Mouse (Mus musculus): ENCODE data around the gene Clec11a. TPM values are rescaled to one million over a fixed set of nuclear protein-coding genes. Genes with fewer than 3 reads are reported as not detected.
A peak's percentile ranks its signal among the peaks of the same experiment; 100 is the strongest.

Gene Clec11a
- polyA plus RNA-seq, 1 experiment from 2014 or later = 3.6 TPM

DNA sequence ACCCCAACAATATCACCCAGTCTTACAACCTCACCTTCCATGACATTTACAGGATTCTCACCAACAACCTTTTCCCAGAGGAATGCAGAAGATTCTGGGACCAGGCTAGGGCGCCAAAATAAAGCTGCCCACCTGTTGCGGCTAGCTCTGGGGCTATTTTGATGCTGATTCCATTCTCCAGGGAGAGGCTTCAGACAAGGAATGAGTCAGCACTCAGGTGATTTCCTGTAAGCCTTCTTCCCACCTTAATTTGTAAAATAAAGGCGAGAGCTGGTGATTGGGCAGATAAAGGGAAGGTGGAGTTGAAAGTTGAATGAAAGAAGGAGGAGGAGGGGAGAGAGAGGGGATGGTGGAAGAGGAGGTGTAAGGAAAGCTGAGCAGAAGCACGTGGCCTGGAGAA, 15.3 kb downstream of the Clec11a start:
- Histone ChIP-seq H3K36me3 (ENCODE audit: control insufficient read depth, insufficient read depth, low read length) (no peaks in the 10 kb centered on the region), H3K27me3 (replicated peaks; ENCODE audit: control insufficient read depth, insufficient read depth, low read length) (peaks cover 3% of the 10 kb centered on the region; the same call in 1 of the 2 replicates), H3K4me3 (ENCODE audit: low read length) (no peak overlapping the region), H3K4me2 (ENCODE audit: low read length) (no peak overlapping the region), H3K9ac (ENCODE audit: low read depth, low read length) (no peak overlapping the region), H3K27ac (ENCODE audit: low read depth, low read length) (no peak overlapping the region), H3K4me1 (ENCODE audit: control insufficient read depth, insufficient read depth, low read depth, low read length) (no peaks in the 10 kb centered on the region), H3K9me3 (ENCODE audit: control insufficient read depth, low read length) (peaks cover 8% of the 10 kb centered on the region)
- no peak for ATAC-seq
- 47% methylated on average over 4 of the region's 4 CpGs for WGBS

- H3K27ac ChIP-seq (ENCODE audit: low read depth, low read length) = no peak overlapping the region
- no peak overlapping the region for H3K9ac ChIP-seq (ENCODE audit: low read depth, low read length)
- ATAC-seq = no peak
- WGBS = 78% methylated on average over 4 of the region's 4 CpGs
- H3K4me1 ChIP-seq (ENCODE audit: control insufficient read depth, insufficient read depth, low read depth, low read length) = no peaks in the 10 kb centered on the region
- H3K9me3 ChIP-seq (ENCODE audit: control insufficient read depth, low read length) = peaks cover 8% of the 10 kb centered on the region
- H3K36me3 ChIP-seq (ENCODE audit: control insufficient read depth, insufficient read depth, low read length) = no peaks in the 10 kb centered on the region
- H3K4me3 ChIP-seq (ENCODE audit: low read length) = no peak overlapping the region
- H3K4me2 ChIP-seq (ENCODE audit: low read length) = no peak overlapping the region
- H3K27me3 ChIP-seq (replicated peaks; ENCODE audit: control insufficient read depth, insufficient read depth, low read length) = peaks cover 3% of the 10 kb centered on the region; the same call in 1 of the 2 replicates
Measured at GRCm38 (mm10) chr7:44290986-44291385, 15.7 kb downstream of the Clec11a start.

GRCm38 (mm10) chr7:44287760-44288159, 18.9 kb downstream of the Clec11a start:
- Histone ChIP-seq H3K27me3 (replicated peaks; ENCODE audit: control insufficient read depth, insufficient read depth, low read length) (no peaks in the 10 kb centered on the region), H3K36me3 (ENCODE audit: control insufficient read depth, insufficient read depth, low read length) (no peaks in the 10 kb centered on the region), H3K9ac (ENCODE audit: low read depth, low read length) (no peak overlapping the region), H3K9me3 (ENCODE audit: control insufficient read depth, low read length) (peaks cover 8% of the 10 kb centered on the region), H3K4me2 (ENCODE audit: low read length) (no peak overlapping the region), H3K4me1 (ENCODE audit: control insufficient read depth, insufficient read depth, low read depth, low read length) (no peaks in the 10 kb centered on the region), H3K4me3 (ENCODE audit: low read length) (no peak overlapping the region), H3K27ac (ENCODE audit: low read depth, low read length) (no peak overlapping the region)
- no peak for ATAC-seq
- WGBS = 78% methylated on average over 7 of the region's 7 CpGs

DNA sequence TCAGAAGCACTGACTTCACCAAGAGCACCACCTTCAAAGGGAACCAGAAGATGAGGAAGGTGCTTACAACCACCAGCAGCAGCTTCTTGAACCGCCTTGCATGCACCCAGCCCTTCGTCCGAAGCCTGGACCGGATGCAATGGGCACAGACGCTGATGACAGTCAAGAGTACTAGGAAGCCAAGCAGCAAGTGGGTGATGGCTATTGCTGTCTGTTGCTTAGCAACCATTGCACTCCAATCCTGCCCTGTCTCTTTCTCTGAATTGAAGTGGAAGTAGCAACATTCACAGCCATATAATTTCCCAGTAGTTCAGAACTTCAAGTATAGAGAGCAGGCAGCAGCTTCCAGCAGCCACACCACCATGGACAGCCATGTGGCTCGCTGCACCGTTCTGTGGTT, 25.1 kb downstream of the Clec11a start:
- H3K4me2 ChIP-seq (ENCODE audit: low read length) = no peak overlapping the region
- no peak overlapping the region for H3K4me3 ChIP-seq (ENCODE audit: low read length)
- ATAC-seq = peak; percentile 65
- no peak overlapping the region for H3K27ac ChIP-seq (ENCODE audit: low read depth, low read length)
- whole genome bisulfite sequencing = 70% methylated on average over 7 of the region's 7 CpGs
- H3K36me3 ChIP-seq (ENCODE audit: control insufficient read depth, insufficient read depth, low read length) = no peaks in the 10 kb centered on the region
- no peaks in the 10 kb centered on the region for H3K4me1 ChIP-seq (ENCODE audit: control insufficient read depth, insufficient read depth, low read depth, low read length)
- no peaks in the 10 kb centered on the region for H3K27me3 ChIP-seq (replicated peaks; ENCODE audit: control insufficient read depth, insufficient read depth, low read length)
- no peak overlapping the region for H3K9ac ChIP-seq (ENCODE audit: low read depth, low read length)
- peaks cover 1% of the 10 kb centered on the region; the same call in 1 of the 2 replicates for H3K9me3 ChIP-seq (ENCODE audit: control insufficient read depth, low read length)

GRCm38 (mm10) chr7:44280959-44281358, 25.7 kb downstream of the Clec11a start:
- H3K9ac ChIP-seq (ENCODE audit: low read depth, low read length) = no peak overlapping the region
- H3K27ac ChIP-seq (ENCODE audit: low read depth, low read length) = no peak overlapping the region
- no peak overlapping the region for H3K4me2 ChIP-seq (ENCODE audit: low read length)
- H3K4me3 ChIP-seq (ENCODE audit: low read length) = no peak overlapping the region
- WGBS = 76% methylated on average over 1 of the region's 1 CpGs
- no peaks in the 10 kb centered on the region for H3K4me1 ChIP-seq (ENCODE audit: control insufficient read depth, insufficient read depth, low read depth, low read length)
- H3K9me3 ChIP-seq (ENCODE audit: control insufficient read depth, low read length) = no peaks in the 10 kb centered on the region
- H3K27me3 ChIP-seq (replicated peaks; ENCODE audit: control insufficient read depth, insufficient read depth, low read length) = no peaks in the 10 kb centered on the region
- no peaks in the 10 kb centered on the region for H3K36me3 ChIP-seq (ENCODE audit: control insufficient read depth, insufficient read depth, low read length)
- ATAC-seq = peak; percentile 63; the same call in 1 of the 2 replicates

- Histone ChIP-seq H3K27ac (ENCODE audit: low read depth, low read length) (no peak overlapping the region), H3K27me3 (replicated peaks; ENCODE audit: control insufficient read depth, insufficient read depth, low read length) (peaks cover 3% of the 10 kb centered on the region; the same call in 1 of the 2 replicates), H3K9ac (ENCODE audit: low read depth, low read length) (no peak overlapping the region), H3K4me3 (ENCODE audit: low read length) (no peak overlapping the region), H3K36me3 (ENCODE audit: control insufficient read depth, insufficient read depth, low read length) (no peaks in the 10 kb centered on the region), H3K4me1 (ENCODE audit: control insufficient read depth, insufficient read depth, low read depth, low read length) (no peaks in the 10 kb centered on the region), H3K4me2 (ENCODE audit: low read length) (no peak overlapping the region), H3K9me3 (ENCODE audit: control insufficient read depth, low read length) (no peaks in the 10 kb centered on the region)
- WGBS = 33% methylated on average over 2 of the region's 2 CpGs
- no peak for ATAC-seq
Measured at GRCm38 (mm10) chr7:44277250-44277622, 29.5 kb downstream of the Clec11a start.

GRCm38 (mm10) chr7:44276461-44277249, 30.0 kb downstream of the Clec11a start:
- H3K4me1 ChIP-seq (ENCODE audit: control insufficient read depth, insufficient read depth, low read depth, low read length) = no peaks in the 10 kb centered on the region
- H3K4me3 ChIP-seq (ENCODE audit: low read length) = no peak overlapping the region
- ATAC-seq = no peak
- H3K4me2 ChIP-seq (ENCODE audit: low read length) = no peak overlapping the region
- WGBS = 71% methylated on average over 9 of the region's 10 CpGs
- no peaks in the 10 kb centered on the region for H3K36me3 ChIP-seq (ENCODE audit: control insufficient read depth, insufficient read depth, low read length)
- no peak overlapping the region for H3K9ac ChIP-seq (ENCODE audit: low read depth, low read length)
- H3K27me3 ChIP-seq (replicated peaks; ENCODE audit: control insufficient read depth, insufficient read depth, low read length) = peaks cover 3% of the 10 kb centered on the region; the same call in 1 of the 2 replicates
- no peak overlapping the region for H3K27ac ChIP-seq (ENCODE audit: low read depth, low read length)
- no peaks in the 10 kb centered on the region for H3K9me3 ChIP-seq (ENCODE audit: control insufficient read depth, low read length)

- H3K4me1 ChIP-seq (ENCODE audit: control insufficient read depth, insufficient read depth, low read depth, low read length) = no peaks in the 10 kb centered on the region
Measured at GRCm38 (mm10) chr7:44275546-44275945, 31.2 kb downstream of the Clec11a start.

GRCm38 (mm10) chr7:44274096-44274495, 32.6 kb downstream of the Clec11a start:
- WGBS = 41% methylated on average over 11 of the region's 11 CpGs

More at GRCm38 (mm10) chr7:44275546-44275945, 31.2 kb downstream of the Clec11a start:
- Histone ChIP-seq H3K9ac (ENCODE audit: low read depth, low read length) (no peak overlapping the region), H3K9me3 (ENCODE audit: control insufficient read depth, low read length) (no peaks in the 10 kb centered on the region), H3K27ac (ENCODE audit: low read depth, low read length) (no peak overlapping the region), H3K4me3 (ENCODE audit: low read length) (no peak overlapping the region), H3K27me3 (replicated peaks; ENCODE audit: control insufficient read depth, insufficient read depth, low read length) (peaks cover 3% of the 10 kb centered on the region; the same call in 1 of the 2 replicates), H3K4me2 (ENCODE audit: low read length) (no peak overlapping the region), H3K36me3 (ENCODE audit: control insufficient read depth, insufficient read depth, low read length) (no peaks in the 10 kb centered on the region)
- 76% methylated on average over 3 of the region's 3 CpGs for WGBS
- ATAC-seq = no peak

More at GRCm38 (mm10) chr7:44274096-44274495, 32.6 kb downstream of the Clec11a start:
- no peak overlapping the region for H3K4me2 ChIP-seq (ENCODE audit: low read length)
- no peaks in the 10 kb centered on the region for H3K4me1 ChIP-seq (ENCODE audit: control insufficient read depth, insufficient read depth, low read depth, low read length)
- H3K9me3 ChIP-seq (ENCODE audit: control insufficient read depth, low read length) = no peaks in the 10 kb centered on the region
- no peak for ATAC-seq
- no peak overlapping the region for H3K9ac ChIP-seq (ENCODE audit: low read depth, low read length)
- H3K27ac ChIP-seq (ENCODE audit: low read depth, low read length) = no peak overlapping the region
- H3K4me3 ChIP-seq (ENCODE audit: low read length) = no peak overlapping the region
- H3K27me3 ChIP-seq (replicated peaks; ENCODE audit: control insufficient read depth, insufficient read depth, low read length) = peaks cover 3% of the 10 kb centered on the region; the same call in 1 of the 2 replicates
- no peaks in the 10 kb centered on the region for H3K36me3 ChIP-seq (ENCODE audit: control insufficient read depth, insufficient read depth, low read length)

Data from hindbrain, embryonic 16.5 days (tissue).